Mouse (Mus musculus) ES-E14 (cell line): ENCODE measurements around the gene F12. TPM values are rescaled to one million over a fixed set of nuclear protein-coding genes. Genes with fewer than 3 reads are reported as not detected.

Experiments used
- DNase-seq: peaks from one replicate; pipeline ENCODE4 v3.0.0-alpha.2; 2013; ENCODE audit warnings: low read depth, low spot score
- H3K27ac ChIP-seq: 2 replicates; pipeline ENCODE4 v1.5.1; 2012; ENCODE audit warnings: low read depth, mild to moderate bottlenecking, low read length, moderate library complexity, mixed read lengths; ENCODE audit not compliant: poor library complexity, insufficient read depth, severe bottlenecking
- H3K36me3 ChIP-seq: 2 replicates; pipeline ENCODE4 v1.6.1; 2012; ENCODE audit warnings: mild to moderate bottlenecking, low read length, moderate library complexity, mixed read lengths; ENCODE audit not compliant: control insufficient read depth, poor library complexity, insufficient read depth, severe bottlenecking
- H3K4me1 ChIP-seq, 2 experiments: fragments of 150-350 bp in 1 of 2; sonication (generic) in 1 of 2; 2 replicates each; pipeline ENCODE4 v1.6.1; 2012; ENCODE audit warnings: low read length in 2 of 2, mild to moderate bottlenecking in 1 of 2, mixed read lengths in 1 of 2; ENCODE audit not compliant: control insufficient read depth in 2 of 2, insufficient read depth in 2 of 2, poor library complexity in 1 of 2
- H3K4me3 ChIP-seq, 2 experiments: fragments of 150-350 bp in 1 of 2; sonication (generic) in 1 of 2; 2 replicates each; pipeline ENCODE4 v1.5.1; 2012; ENCODE audit warnings: low read length in 2 of 2, low read depth in 1 of 2, mild to moderate bottlenecking in 1 of 2, mixed read lengths in 1 of 2; ENCODE audit not compliant: insufficient read depth in 1 of 2, poor library complexity in 1 of 2, severe bottlenecking in 1 of 2
- H3K9ac ChIP-seq: 2 replicates; pipeline ENCODE4 v1.6.1; 2012; ENCODE audit warnings: low read depth, mild to moderate bottlenecking, low read length, mixed read lengths; ENCODE audit not compliant: poor library complexity, insufficient read depth, severe bottlenecking
- H3K9me3 ChIP-seq: fragments of 150-350 bp; sonication (generic); 2 replicates; pipeline ENCODE4 v1.6.1; 2012; ENCODE audit warnings: low read depth, mild to moderate bottlenecking, low read length; ENCODE audit not compliant: control insufficient read depth, insufficient read depth
- CHD2 ChIP-seq: IDR thresholded peaks from 2 replicates; pipeline ENCODE4 v1.6.1; 2014; ENCODE audit warnings: mild to moderate bottlenecking, low read depth, low read length, inconsistent platforms
- HCFC1 ChIP-seq: IDR thresholded peaks from 2 replicates; pipeline ENCODE4 v1.6.1; 2012; ENCODE audit warnings: low read length, inconsistent platforms, borderline replicate concordance; ENCODE audit not compliant: insufficient read depth
- MAFK ChIP-seq: IDR thresholded peaks from 2 replicates; pipeline ENCODE4 v1.6.1; 2014; ENCODE audit warnings: mild to moderate bottlenecking, low read depth, low read length, inconsistent platforms; ENCODE audit not compliant: insufficient read depth
- ZC3H11A ChIP-seq: IDR thresholded peaks from 2 replicates; pipeline ENCODE4 v1.6.1; 2012; ENCODE audit warnings: low read depth, mild to moderate bottlenecking, inconsistent platforms, low read length, borderline replicate concordance
- ZNF384 ChIP-seq: IDR thresholded peaks from 2 replicates; pipeline ENCODE4 v1.6.1; 2012; ENCODE audit warnings: low read depth, low read length, inconsistent platforms
- in situ Hi-C, 2 experiments: fragments of 600-800 bp; cut with MboI; formaldehyde crosslinking; loops; one replicate each; pipeline ENCODE4 v1.15.1; 2025; ENCODE audit warnings: low sequenced_read_pairs in 2 of 2, inconsistent platforms in 1 of 2; ENCODE audit not compliant: unreplicated experiment in 2 of 2
- total RNA-seq: library from RNA; depleted of rRNA; stranded (reverse); fragments of 300-350 nt; gene quantifications from 2 replicates; pipeline ENCODE4 v1.2.3, GENCODE M21; 2012; rRNA removed

Gene F12
- total RNA-seq, result not detected in 2 replicates

GRCm38 (mm10) chr13:55426613-55427012 lies at the start of gene F12:
TSS of gene F12 (minus strand) at chr13:55426793.
- Histone ChIP-seq H3K4me3 (no peak within 1 kb of the TSS), H3K9me3 (no peaks in the 10 kb centered on the region), H3K36me3 (no peaks in the 10 kb centered on the region), H3K9ac (no peak within 1 kb of the TSS), H3K4me1 (peaks cover 0 to 4% of the 10 kb centered on the region in 2 experiments; a peak in 1 of 4 replicates), H3K27ac (no peak within 1 kb of the TSS)
- DNase-seq, result no peak
- TF ChIP-seq ZC3H11A, result no peak
- TF ChIP-seq CHD2, result no peak
- no peak for TF ChIP-seq MAFK
- no peak for TF ChIP-seq ZNF384
- TF ChIP-seq HCFC1, result no peak
- in situ Hi-C loops, result no loop called here

- H3K9me3 ChIP-seq, result no peaks in the 10 kb centered on the region
- no peak for DNase-seq
- peaks cover 0 to 3% of the 10 kb centered on the region in 2 experiments; a peak in 1 of 4 replicates for H3K4me1 ChIP-seq
- H3K4me3 ChIP-seq, result no peak overlapping the region
- H3K36me3 ChIP-seq, result peaks cover 6% of the 10 kb centered on the region; the same call in 1 of the 2 replicates
- no peak for TF ChIP-seq MAFK
- no peak overlapping the region for H3K27ac ChIP-seq
- H3K9ac ChIP-seq, result no peak overlapping the region
- in situ Hi-C loops, result no loop called here
Observed at GRCm38 (mm10) chr13:55476256-55476655, 49.7 kb upstream of the F12 start.

GRCm38 (mm10) chr13:55475750-55476149 lies 49.2 kb upstream of the F12 start:
- Histone ChIP-seq H3K36me3 (peaks cover 6% of the 10 kb centered on the region; the same call in 1 of the 2 replicates), H3K4me1 (peaks cover 0 to 3% of the 10 kb centered on the region in 2 experiments; a peak in 2 of 4 replicates), H3K9ac (no peak overlapping the region), H3K9me3 (no peaks in the 10 kb centered on the region), H3K27ac (no peak overlapping the region), H3K4me3 (no peak overlapping the region)
- DNase-seq, result no peak
- no peak for TF ChIP-seq ZNF384
- TF ChIP-seq MAFK, result no peak
- TF ChIP-seq CHD2, result no peak
- no peak for TF ChIP-seq ZC3H11A
- TF ChIP-seq HCFC1, result no peak
- in situ Hi-C loops, result no loop called here

- Histone ChIP-seq H3K36me3 (peaks cover 6% of the 10 kb centered on the region; the same call in 1 of the 2 replicates), H3K9ac (no peak overlapping the region), H3K4me1 (peaks cover 0 to 3% of the 10 kb centered on the region in 2 experiments; a peak in 2 of 4 replicates), H3K9me3 (no peaks in the 10 kb centered on the region), H3K4me3 (no peak overlapping the region), H3K27ac (no peak overlapping the region)
- no peak for TF ChIP-seq ZC3H11A
- TF ChIP-seq HCFC1, result no peak
- no peak for TF ChIP-seq CHD2
- no peak for DNase-seq
- in situ Hi-C loops, result no loop called here
Observed at GRCm38 (mm10) chr13:55474621-55475069, 48.1 kb upstream of the F12 start.

GRCm38 (mm10) chr13:55473961-55474360 lies 47.4 kb upstream of the F12 start:
- DNase-seq, result no peak
- H3K36me3 ChIP-seq, result peaks cover 6% of the 10 kb centered on the region; the same call in 1 of the 2 replicates
- TF ChIP-seq CHD2 (no peak), HCFC1 (no peak), ZNF384 (0 out of 2 replicates have a peak, but pooled peaks have one; percentile 31), ZC3H11A (no peak), MAFK (no peak)

More at GRCm38 (mm10) chr13:55473961-55474360, 47.4 kb upstream of the F12 start:
- no peak overlapping the region for H3K9ac ChIP-seq
- H3K27ac ChIP-seq, result no peak overlapping the region
- peaks cover 0 to 3% of the 10 kb centered on the region in 2 experiments; a peak in 2 of 4 replicates for H3K4me1 ChIP-seq
- H3K9me3 ChIP-seq, result no peaks in the 10 kb centered on the region
- in situ Hi-C loops, result no loop called here
- H3K4me3 ChIP-seq, result no peak overlapping the region
